ENCODE assay signal across 8 mouse cellular contexts in the genomic region with DNA sequence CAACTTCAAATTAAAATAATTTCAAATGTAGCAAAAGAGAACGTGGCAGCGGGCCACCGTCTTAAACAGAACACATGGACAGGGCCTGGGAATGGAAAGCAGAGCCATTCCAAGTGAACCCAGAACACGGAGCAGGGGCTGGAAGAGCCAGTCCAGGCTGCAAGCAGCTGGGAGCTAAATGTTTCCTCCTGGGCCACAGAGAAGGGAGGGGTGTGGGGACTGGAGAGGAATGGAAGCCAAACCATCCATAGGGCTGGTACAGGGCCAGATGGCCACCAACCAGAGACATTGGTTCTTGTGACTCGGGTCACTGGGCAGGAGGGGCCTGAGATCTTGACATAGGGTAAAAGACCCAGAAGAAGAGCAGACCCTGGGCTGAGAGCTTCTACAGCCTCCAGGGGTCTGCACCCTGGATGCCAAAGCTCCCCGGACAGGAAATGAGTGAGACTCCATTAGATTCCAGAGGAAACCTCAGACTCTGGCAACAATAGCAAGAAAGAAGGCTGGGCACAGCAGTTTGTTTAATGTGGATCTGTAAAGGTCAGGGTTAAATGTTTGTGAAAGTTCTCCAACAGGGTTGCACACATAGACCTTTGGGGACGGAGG.
DNase-seq lines count a peak whose midpoint lies in the region; ATAC-seq and TF ChIP-seq lines count a peak whose summit lies in the region.

No protein-coding gene starts in this region.

- H3K4me1 ChIP-seq in embryonic facial prominence, embryonic 12.5 days, result peaks cover 16% of the 10 kb centered on the region
- H3K4me1 ChIP-seq in kidney, adult 2 months (ENCODE audit: control insufficient read depth, insufficient read depth, low read length), result peaks cover 10% of the 10 kb centered on the region
- H3K4me1 ChIP-seq in liver, embryonic 11.5 days (replicated peaks; ENCODE audit: control insufficient read depth, insufficient read depth, low read length), result peaks cover 6% of the 10 kb centered on the region; the same call in 1 of the 2 replicates
- no peaks in the 10 kb centered on the region for H3K4me1 ChIP-seq in neural tube, embryonic 14.5 days (ENCODE audit: control insufficient read depth, insufficient read depth, low read length)

- H3K9ac ChIP-seq in embryonic facial prominence, embryonic 12.5 days, result no peak overlapping the region
- H3K9ac ChIP-seq in liver, embryonic 11.5 days (ENCODE audit: low read depth, low read length), result no peak overlapping the region
- H3K9ac ChIP-seq in neural tube, embryonic 14.5 days (replicated peaks; ENCODE audit: low read depth, low read length), result no peak overlapping the region

- no peak for TF ChIP-seq CTCF in kidney, adult 2 months (conservative IDR thresholded peaks at IDR 0.05; ENCODE audit: insufficient read depth, insufficient read length, low read depth, low read length)

- no peak for TF ChIP-seq POLR2A in kidney, adult 2 months (IDR thresholded peaks at IDR 0.05; ENCODE audit: low read depth, low read length)

- no peak overlapping the region for H3K4me2 ChIP-seq in embryonic facial prominence, embryonic 12.5 days (replicated peaks)
- H3K4me2 ChIP-seq in liver, embryonic 11.5 days, result no peak overlapping the region
- no peak overlapping the region for H3K4me2 ChIP-seq in neural tube, embryonic 14.5 days (ENCODE audit: low read depth, low read length)

- 29% methylated on average over 7 of the region's 7 CpGs for WGBS in embryonic facial prominence, embryonic 12.5 days
- 22% methylated on average over 7 of the region's 7 CpGs for WGBS in kidney, adult 2 months
- 50% methylated on average over 7 of the region's 7 CpGs for WGBS in liver, embryonic 11.5 days
- WGBS in neural tube, embryonic 14.5 days, result 46% methylated on average over 7 of the region's 7 CpGs

- H3K36me3 ChIP-seq in embryonic facial prominence, embryonic 12.5 days, result no peaks in the 10 kb centered on the region
- H3K36me3 ChIP-seq in kidney, adult 2 months (ENCODE audit: control insufficient read depth, insufficient read depth, low read length), result no peaks in the 10 kb centered on the region
- H3K36me3 ChIP-seq in liver, embryonic 11.5 days (ENCODE audit: control insufficient read depth, insufficient read depth, low read length), result no peaks in the 10 kb centered on the region
- H3K36me3 ChIP-seq in neural tube, embryonic 14.5 days (ENCODE audit: control insufficient read depth, insufficient read depth, low read length), result no peaks in the 10 kb centered on the region

- DNase-seq in right cerebral cortex, postnatal 4 days, result peak; percentile 47
- DNase-seq in right cerebral cortex, postnatal 25 days, result no peak
- DNase-seq in heart, adult 9 months (ENCODE audit: low spot score in 2 of 2), result peak; percentile 88 to 89
- DNase-seq in kidney, adult 2 months, result peak; percentile 85
- DNase-seq in liver, embryonic 11.5 days (ENCODE audit: low spot score), result no peak
- DNase-seq in yolk sac, embryonic 10.5 days (ENCODE audit: low spot score), result no peak

- H3K27ac ChIP-seq in embryonic facial prominence, embryonic 12.5 days, result peak overlapping the region; percentile 58
- peak overlapping the region; percentile 43 for H3K27ac ChIP-seq in kidney, adult 2 months (ENCODE audit: insufficient read depth, low read depth, low read length)
- H3K27ac ChIP-seq in liver, embryonic 11.5 days (ENCODE audit: low read depth, low read length), result peak overlapping the region; percentile 25; the same call in 1 of the 2 replicates
- peak overlapping the region; percentile 44; the same call in 1 of the 2 replicates for H3K27ac ChIP-seq in neural tube, embryonic 14.5 days (ENCODE audit: low read depth, low read length)

- peak; percentile 87 for ATAC-seq in embryonic facial prominence, embryonic 12.5 days (ENCODE audit: insufficient number of reproducible peaks, insufficient read depth, low FRiP score, low TSS enrichment)
- ATAC-seq in liver, embryonic 11.5 days (replicated peaks; ENCODE audit: low FRiP score), result no peak
- ATAC-seq in neural tube, embryonic 14.5 days (ENCODE audit: low read depth), result peak; percentile 63; the same call in 1 of the 2 replicates

- no peak overlapping the region for H3K4me3 ChIP-seq in embryonic facial prominence, embryonic 12.5 days
- no peak overlapping the region for H3K4me3 ChIP-seq in kidney, adult 2 months (ENCODE audit: insufficient read depth, low read depth, low read length)
- no peak overlapping the region for H3K4me3 ChIP-seq in liver, embryonic 11.5 days (ENCODE audit: low read depth, low read length)
- no peak overlapping the region for H3K4me3 ChIP-seq in neural tube, embryonic 14.5 days (ENCODE audit: low read depth, low read length)

- no peaks in the 10 kb centered on the region for H3K9me3 ChIP-seq in embryonic facial prominence, embryonic 12.5 days
- H3K9me3 ChIP-seq in liver, embryonic 11.5 days (ENCODE audit: control insufficient read depth, low read length), result no peaks in the 10 kb centered on the region
- H3K9me3 ChIP-seq in neural tube, embryonic 14.5 days (ENCODE audit: control insufficient read depth, low read length), result no peaks in the 10 kb centered on the region

- H3K27me3 ChIP-seq in embryonic facial prominence, embryonic 12.5 days, result no peaks in the 10 kb centered on the region
- no peaks in the 10 kb centered on the region for H3K27me3 ChIP-seq in kidney, adult 2 months (replicated peaks; ENCODE audit: control insufficient read depth, insufficient read depth, low read length)
- H3K27me3 ChIP-seq in liver, embryonic 11.5 days (replicated peaks; ENCODE audit: control insufficient read depth, insufficient read depth, low read length), result no peaks in the 10 kb centered on the region
- no peaks in the 10 kb centered on the region for H3K27me3 ChIP-seq in neural tube, embryonic 14.5 days (ENCODE audit: control insufficient read depth, insufficient read depth, low read length)

Comparison
In these comparisons a context has a peak if more than half of its experiments do, and no peak if none do; other contexts are left out.
1. DNase-seq: peak in right cerebral cortex, postnatal 4 days (single experiment), heart, adult 9 months (2 of 2) and kidney, adult 2 months (single experiment); none in right cerebral cortex, postnatal 25 days (single experiment), liver, embryonic 11.5 days (single experiment) and yolk sac, embryonic 10.5 days (single experiment).
2. Peak in every context shown above with its lines, with median percentiles within 50 percentile points of each other: H3K27ac ChIP-seq.